ENCODE assay signal across 8 mouse cellular contexts in the genomic region with DNA sequence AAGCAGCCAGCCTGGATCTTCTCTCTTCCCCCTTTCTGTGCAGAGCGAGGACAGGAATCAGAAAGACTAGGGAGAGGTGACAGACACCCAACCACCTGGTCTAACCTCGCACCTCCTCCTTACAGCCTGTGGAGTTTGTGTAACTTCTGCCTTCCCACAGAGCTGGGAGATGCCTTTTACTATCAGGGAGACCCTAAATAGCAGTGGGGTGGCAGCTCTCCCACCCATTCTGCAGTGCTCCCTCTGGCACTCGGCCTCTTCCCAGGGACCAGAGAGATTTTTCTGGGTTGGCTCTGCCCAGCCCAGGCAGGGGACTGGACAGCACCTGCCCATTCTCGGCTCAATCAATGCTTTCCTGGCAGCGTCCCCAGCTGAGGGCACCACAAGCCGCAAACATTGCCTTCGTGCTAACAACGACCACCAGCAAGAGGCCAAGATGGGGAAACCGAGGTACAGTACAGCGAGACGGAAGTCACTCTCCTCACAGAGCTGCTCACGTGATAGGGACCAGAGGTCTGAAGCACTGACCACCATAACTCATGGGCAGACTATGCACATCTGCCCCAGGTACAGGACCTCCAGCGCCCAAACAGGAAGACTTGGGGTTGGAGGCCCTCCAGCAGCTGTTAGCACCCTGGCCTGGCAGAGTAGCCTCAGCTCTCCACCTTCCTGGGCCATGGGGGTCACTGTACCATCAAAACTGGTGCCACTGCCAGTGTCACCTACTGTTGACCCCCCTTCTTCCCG. TPM values are rescaled to one million over a fixed set of nuclear protein-coding genes. Genes with fewer than 3 reads are reported as not detected.
A peak's percentile ranks its signal among the peaks of the same experiment; 100 is the strongest.
DNase-seq lines count a peak whose midpoint lies in the region; ATAC-seq and TF ChIP-seq lines count a peak whose summit lies in the region.

No protein-coding gene starts in this region.

- peak overlapping the region; percentile 92 for H3K27ac ChIP-seq in heart, adult 2 months
- peak overlapping the region; percentile 88 for H3K27ac ChIP-seq in embryonic facial prominence, embryonic 13.5 days
- H3K27ac ChIP-seq in intestine, embryonic 15.5 days = peak overlapping the region; percentile 92
- peak overlapping the region; percentile 76 for H3K27ac ChIP-seq in midbrain, embryonic 16.5 days (ENCODE audit: low read length)

- no peaks in the 10 kb centered on the region for H3K9me3 ChIP-seq in E14TG2a.4 (ENCODE audit: low read length)
- no peaks in the 10 kb centered on the region for H3K9me3 ChIP-seq in embryonic facial prominence, embryonic 13.5 days
- H3K9me3 ChIP-seq in intestine, embryonic 15.5 days = no peaks in the 10 kb centered on the region
- no peaks in the 10 kb centered on the region for H3K9me3 ChIP-seq in midbrain, embryonic 16.5 days (replicated peaks; ENCODE audit: control insufficient read depth, low read length, poor library complexity, severe bottlenecking)

- H3K79me2 ChIP-seq in heart, adult 2 months (replicated peaks; ENCODE audit: control insufficient read depth, insufficient read depth, low read length) = peaks cover 3% of the 10 kb centered on the region; the same call in 1 of the 2 replicates

- H3K36me3 ChIP-seq in heart, adult 2 months (ENCODE audit: control insufficient read depth, insufficient read depth, low read length) = peaks cover 8% of the 10 kb centered on the region; the same call in 1 of the 2 replicates
- H3K36me3 ChIP-seq in E14TG2a.4 (ENCODE audit: insufficient read depth, low read length) = peaks cover 34% of the 10 kb centered on the region
- H3K36me3 ChIP-seq in embryonic facial prominence, embryonic 13.5 days = peaks cover 29% of the 10 kb centered on the region
- H3K36me3 ChIP-seq in intestine, embryonic 15.5 days = no peaks in the 10 kb centered on the region
- peaks cover 9% of the 10 kb centered on the region for H3K36me3 ChIP-seq in midbrain, embryonic 16.5 days (ENCODE audit: control insufficient read depth, insufficient read depth, low read length)

- ATAC-seq in embryonic facial prominence, embryonic 13.5 days (ENCODE audit: insufficient number of reproducible peaks, insufficient read depth, low FRiP score, low TSS enrichment, low read depth) = no peak
- ATAC-seq in intestine, embryonic 15.5 days = no peak
- 0 out of 2 replicates have a peak, but pooled peaks have one; percentile 4 for ATAC-seq in midbrain, embryonic 16.5 days

- H3K4me3 ChIP-seq in heart, adult 2 months = peak overlapping the region; percentile 2
- H3K4me3 ChIP-seq in E14TG2a.4 (replicated peaks; ENCODE audit: low read length) = peak overlapping the region; percentile 75; the same call in 1 of the 2 replicates
- peak overlapping the region; percentile 45 for H3K4me3 ChIP-seq in embryonic facial prominence, embryonic 13.5 days
- H3K4me3 ChIP-seq in intestine, embryonic 15.5 days (replicated peaks) = peak overlapping the region; percentile 51; the same call in 1 of the 2 replicates
- no peak overlapping the region; the same call in 1 of the 2 replicates for H3K4me3 ChIP-seq in midbrain, embryonic 16.5 days (ENCODE audit: low read depth, low read length)
- no peak overlapping the region for H3K4me3 ChIP-seq in lung, adult 2 months (replicated peaks; ENCODE audit: extremely low read depth, low read depth, low read length)

- intact Hi-C loops in heart, adult 2 months (cut with DNase I) = no loop called here

- peak in 1 of 2 experiments; percentile 56 for DNase-seq in heart, adult 2 months
- no peak for DNase-seq in heart, adult 11 months
- DNase-seq in layer of hippocampus, postnatal 25 days (ENCODE audit: extremely low spot score in 1 of 2, low spot score in 1 of 2) = no peak
- DNase-seq in lung, adult 2 months = no peak

- no peak for TF ChIP-seq CTCF in heart, adult 2 months (IDR thresholded peaks at IDR 0.05)
- TF ChIP-seq CTCF in E14TG2a.4 (conservative IDR thresholded peaks at IDR 0.05; ENCODE audit: low read length) = no peak
- no peak for TF ChIP-seq CTCF in lung, adult 2 months (IDR thresholded peaks at IDR 0.05; ENCODE audit: insufficient read depth, low read length)

- no peak for TF ChIP-seq EP300 in heart, adult 2 months (IDR thresholded peaks at IDR 0.05; ENCODE audit: insufficient read depth, low read depth, low read length)

- H3K4me2 ChIP-seq in embryonic facial prominence, embryonic 13.5 days = peak overlapping the region; percentile 93
- peak overlapping the region; percentile 95 for H3K4me2 ChIP-seq in intestine, embryonic 15.5 days (replicated peaks)
- H3K4me2 ChIP-seq in midbrain, embryonic 16.5 days (ENCODE audit: low read length) = peak overlapping the region; percentile 51

- H3K4me1 ChIP-seq in heart, adult 2 months (ENCODE audit: control insufficient read depth, insufficient read depth, low read length) = peaks cover 49% of the 10 kb centered on the region
- H3K4me1 ChIP-seq in E14TG2a.4 (replicated peaks; ENCODE audit: low read depth, low read length) = peaks cover 99% of the 10 kb centered on the region
- H3K4me1 ChIP-seq in embryonic facial prominence, embryonic 13.5 days = peaks cover 85% of the 10 kb centered on the region
- H3K4me1 ChIP-seq in intestine, embryonic 15.5 days (replicated peaks) = peaks cover 87% of the 10 kb centered on the region
- H3K4me1 ChIP-seq in midbrain, embryonic 16.5 days (ENCODE audit: control insufficient read depth, insufficient read depth, low read length) = peaks cover 44% of the 10 kb centered on the region
- H3K4me1 ChIP-seq in lung, adult 2 months (ENCODE audit: control insufficient read depth, insufficient read depth, low read length) = peaks cover 52% of the 10 kb centered on the region

- 40% methylated on average over 14 of the region's 14 CpGs for WGBS in heart, adult 2 months
- WGBS in embryonic facial prominence, embryonic 13.5 days = 71% methylated on average over 14 of the region's 14 CpGs
- WGBS in intestine, embryonic 15.5 days = 51% methylated on average over 14 of the region's 14 CpGs
- 71% methylated on average over 14 of the region's 14 CpGs for WGBS in midbrain, embryonic 16.5 days
- 46% methylated on average over 14 of the region's 14 CpGs for WGBS in lung, adult 2 months

- H3K27me3 ChIP-seq in heart, adult 2 months (ENCODE audit: control insufficient read depth, insufficient read depth, low read length) = no peaks in the 10 kb centered on the region
- H3K27me3 ChIP-seq in E14TG2a.4 (ENCODE audit: insufficient read depth, low read length) = 0 out of 2 replicates have a peak, but pooled peaks cover 2% of the 10 kb centered on the region
- no peaks in the 10 kb centered on the region for H3K27me3 ChIP-seq in embryonic facial prominence, embryonic 13.5 days
- H3K27me3 ChIP-seq in intestine, embryonic 15.5 days (replicated peaks) = no peaks in the 10 kb centered on the region
- H3K27me3 ChIP-seq in midbrain, embryonic 16.5 days (ENCODE audit: control insufficient read depth, insufficient read depth, low read depth, low read length) = no peaks in the 10 kb centered on the region

- H3K9ac ChIP-seq in heart, adult 2 months (ENCODE audit: low read depth, low read length) = peak overlapping the region; percentile 48
- peak overlapping the region; percentile 72 for H3K9ac ChIP-seq in embryonic facial prominence, embryonic 13.5 days
- peak overlapping the region; percentile 68; the same call in 1 of the 2 replicates for H3K9ac ChIP-seq in intestine, embryonic 15.5 days
- peak overlapping the region; percentile 54 for H3K9ac ChIP-seq in midbrain, embryonic 16.5 days (ENCODE audit: low read depth, low read length)

- TF ChIP-seq POLR2A in heart, adult 2 months (IDR thresholded peaks at IDR 0.05; ENCODE audit: insufficient read depth, low read depth, low read length) = 0 out of 2 replicates have a peak, but pooled peaks have one; percentile 7
- no peak for TF ChIP-seq POLR2A in lung, adult 2 months (IDR thresholded peaks at IDR 0.05; ENCODE audit: borderline replicate concordance, extremely low read depth, low read depth, low read length)

RNA-seq across cellular contexts. Expression of gene Hdac5, which starts 10.5 kb away (rescaled TPM):
- 100 to 1,000 TPM; 113 to 137 TPM for total RNA-seq in heart, adult 2 months (2021)
- 92.6 and 98.5 TPM in 2 replicates for polyA plus RNA-seq in heart, adult 2 months (2012; rRNA removed)
- 80.5 and 84.4 TPM in 2 replicates for polyA plus RNA-seq in embryonic facial prominence, embryonic 13.5 days (2015; fragmentation: Nextera tagmentation; extraction: Ambion mirVana)
- polyA plus RNA-seq in intestine, embryonic 15.5 days (2015; fragmentation: Nextera tagmentation; extraction: Ambion mirVana) = 54.3 and 62.8 TPM in 2 replicates
- 74.4 and 76.3 TPM in 2 replicates for polyA plus RNA-seq in midbrain, embryonic 16.5 days (2015; fragmentation: Nextera tagmentation; extraction: Ambion mirVana)
- total RNA-seq in layer of hippocampus, postnatal 25 days (2021) = 100 to 1,000 TPM; 218 to 242 TPM
- polyA plus RNA-seq in lung, adult 2 months (2012; rRNA removed) = 140 and 160 TPM in 2 replicates

RNA-seq across cellular contexts. Expression of gene BC030867, which starts 29.3 kb away (rescaled TPM):
- under 1 TPM; 0.26 to 0.32 TPM for total RNA-seq in heart, adult 2 months (2021)
- polyA plus RNA-seq in heart, adult 2 months (2012; rRNA removed) = 0.45 and 0.56 TPM in 2 replicates
- 18.3 and 19.7 TPM in 2 replicates for polyA plus RNA-seq in embryonic facial prominence, embryonic 13.5 days (2015; fragmentation: Nextera tagmentation; extraction: Ambion mirVana)
- polyA plus RNA-seq in intestine, embryonic 15.5 days (2015; fragmentation: Nextera tagmentation; extraction: Ambion mirVana) = 13.1 and 13.5 TPM in 2 replicates
- 1.6 and 1.8 TPM in 2 replicates for polyA plus RNA-seq in midbrain, embryonic 16.5 days (2015; fragmentation: Nextera tagmentation; extraction: Ambion mirVana)
- total RNA-seq in layer of hippocampus, postnatal 25 days (2021) = 1 to 10 TPM; 1.3 to 1.5 TPM
- polyA plus RNA-seq in lung, adult 2 months (2012; rRNA removed) = 0.65 and 0.68 TPM in 2 replicates

RNA-seq across cellular contexts. Expression of gene G6pc3, which starts 30.0 kb away (rescaled TPM):
- 10 to 100 TPM; 44.8 to 50.6 TPM for total RNA-seq in heart, adult 2 months (2021)
- 89.9 and 95.3 TPM in 2 replicates for polyA plus RNA-seq in heart, adult 2 months (2012; rRNA removed)
- 27.6 and 28.3 TPM in 2 replicates for polyA plus RNA-seq in embryonic facial prominence, embryonic 13.5 days (2015; fragmentation: Nextera tagmentation; extraction: Ambion mirVana)
- polyA plus RNA-seq in intestine, embryonic 15.5 days (2015; fragmentation: Nextera tagmentation; extraction: Ambion mirVana) = 31.1 and 33.9 TPM in 2 replicates
- 39.0 and 42.9 TPM in 2 replicates for polyA plus RNA-seq in midbrain, embryonic 16.5 days (2015; fragmentation: Nextera tagmentation; extraction: Ambion mirVana)
- total RNA-seq in layer of hippocampus, postnatal 25 days (2021) = 10 to 100 TPM; 53.5 to 58.2 TPM
- polyA plus RNA-seq in lung, adult 2 months (2012; rRNA removed) = 74.4 and 82.5 TPM in 2 replicates

RNA-seq across cellular contexts. Expression of gene Lsm12, which starts 34.3 kb away (rescaled TPM):
- total RNA-seq in heart, adult 2 months (2021) = 10 to 100 TPM; 49.4 to 50.2 TPM
- 32.5 and 42.4 TPM in 2 replicates for polyA plus RNA-seq in heart, adult 2 months (2012; rRNA removed)
- polyA plus RNA-seq in embryonic facial prominence, embryonic 13.5 days (2015; fragmentation: Nextera tagmentation; extraction: Ambion mirVana) = 125 and 159 TPM in 2 replicates
- polyA plus RNA-seq in intestine, embryonic 15.5 days (2015; fragmentation: Nextera tagmentation; extraction: Ambion mirVana) = 118 and 140 TPM in 2 replicates
- polyA plus RNA-seq in midbrain, embryonic 16.5 days (2015; fragmentation: Nextera tagmentation; extraction: Ambion mirVana) = 87.8 and 95.3 TPM in 2 replicates
- total RNA-seq in layer of hippocampus, postnatal 25 days (2021) = 10 to 100 TPM; 62.0 to 62.7 TPM
- 20.8 and 30.6 TPM in 2 replicates for polyA plus RNA-seq in lung, adult 2 months (2012; rRNA removed)

RNA-seq across cellular contexts. Expression of gene Asb16, which starts 49.1 kb away (rescaled TPM):
- 1 to 10 TPM in 1 of 2 experiments, under 1 TPM in 1; 0.89 to 1.1 TPM for total RNA-seq in heart, adult 2 months (2021)
- 0.70 and 0.74 TPM in 2 replicates for polyA plus RNA-seq in heart, adult 2 months (2012; rRNA removed)
- polyA plus RNA-seq in embryonic facial prominence, embryonic 13.5 days (2015; fragmentation: Nextera tagmentation; extraction: Ambion mirVana) = 0.11 and 0.18 TPM in 2 replicates
- polyA plus RNA-seq in intestine, embryonic 15.5 days (2015; fragmentation: Nextera tagmentation; extraction: Ambion mirVana) = 0.08 TPM in 1 of 2 replicates, not detected in the other
- polyA plus RNA-seq in midbrain, embryonic 16.5 days (2015; fragmentation: Nextera tagmentation; extraction: Ambion mirVana) = 0.07 and 0.10 TPM in 2 replicates
- total RNA-seq in layer of hippocampus, postnatal 25 days (2021) = 1 to 10 TPM in 1 of 2 experiments, under 1 TPM in 1; 0.70 to 1.1 TPM
- polyA plus RNA-seq in lung, adult 2 months (2012; rRNA removed) = 0.15 and 1.8 TPM in 2 replicates

Comparison
In these comparisons a context has a peak if more than half of its experiments do, and no peak if none do; other contexts are left out.
1. H3K4me3 ChIP-seq: peak in heart, adult 2 months (single experiment), E14TG2a.4 (single experiment), embryonic facial prominence, embryonic 13.5 days (single experiment) and intestine, embryonic 15.5 days (single experiment); none in midbrain, embryonic 16.5 days (single experiment) and lung, adult 2 months (single experiment).
2. Peak in every context shown above with its lines, with median percentiles within 50 percentile points of each other: H3K27ac ChIP-seq, H3K9ac ChIP-seq and H3K4me2 ChIP-seq.